Mouse (Mus musculus) intestine, postnatal 0 days (tissue): ENCODE measurements around the gene Pitpnm1. TPM values are rescaled to one million over a fixed set of nuclear protein-coding genes. Genes with fewer than 3 reads are reported as not detected.

Experiments used
- ATAC-seq: fragments of 200-750 bp; cut with Nextera tagmentation; 2 replicates; pipeline ENCODE4 v1.8.0; 2017; ENCODE audit warnings: mild to moderate bottlenecking, moderate TSS enrichment, moderate library complexity
- H3K27ac ChIP-seq: fragments of 300-500 bp; sonication (generic); 2 replicates; pipeline ENCODE4 v1.5.1; 2014; ENCODE audit warnings: mild to moderate bottlenecking, low read depth, low read length, moderate library complexity
- H3K27me3 ChIP-seq: fragments of 300-500 bp; sonication (generic); replicated peaks from 2 replicates; pipeline ENCODE4 v1.6.1; 2014; ENCODE audit warnings: low read length, mixed read lengths; ENCODE audit not compliant: control insufficient read depth, insufficient read depth
- H3K36me3 ChIP-seq: fragments of 300-500 bp; sonication (generic); 2 replicates; pipeline ENCODE4 v1.6.1; 2014; ENCODE audit warnings: mild to moderate bottlenecking, moderate library complexity; ENCODE audit not compliant: control insufficient read depth, insufficient read depth
- H3K4me1 ChIP-seq: fragments of 300-500 bp; sonication (generic); replicated peaks from 2 replicates; pipeline ENCODE4 v1.6.1; 2014; ENCODE audit warnings: antibody characterized with exemption, low read length, mixed read lengths; ENCODE audit not compliant: control insufficient read depth, insufficient read depth
- H3K4me2 ChIP-seq: fragments of 300-500 bp; sonication (generic); replicated peaks from 2 replicates; pipeline ENCODE4 v1.6.1; 2014; ENCODE audit warnings: low read depth, mild to moderate bottlenecking, moderate library complexity
- H3K4me3 ChIP-seq: fragments of 300-500 bp; sonication (generic); 2 replicates; pipeline ENCODE4 v1.5.1; 2014; ENCODE audit warnings: low read depth, low read length
- H3K9ac ChIP-seq: fragments of 300-500 bp; sonication (generic); 2 replicates; pipeline ENCODE4 v1.6.1; 2014; ENCODE audit warnings: mild to moderate bottlenecking, low read depth, low read length
- H3K9me3 ChIP-seq: fragments of 300-500 bp; sonication (generic); 2 replicates; pipeline ENCODE4 v1.6.1; 2016; ENCODE audit warnings: mixed run types; ENCODE audit not compliant: control insufficient read depth
- CTCF ChIP-seq: sonication (generic); IDR thresholded peaks from 2 replicates; pipeline ENCODE4 v1.5.1; 2016; ENCODE audit warnings: low read depth, mild to moderate bottlenecking, control low read depth, antibody characterized with exemption, moderate library complexity
- WGBS: fragments of 180-500 bp; shearing (Covaris S2); extraction: QIAGEN DNeasy Blood & Tissue Kit; methylation state at CpG from one replicate; pipeline ENCODE4 v1.1.7; 2014; 5-methylcytosine and 5-hydroxymethylcytosine counted together
- polyA plus RNA-seq: library from polyadenylated mRNA; unstranded; fragments of >200 nt; fragmentation: Nextera tagmentation; extraction: Ambion mirVana; gene quantifications from 2 replicates; pipeline ENCODE4 v1.2.1, GENCODE M21; 2015

Pitpnm1 gene
- polyA plus RNA-seq, 1 experiment from 2014 or later: 13.7 TPM

GRCm38 (mm10) chr19:4108535-4108934 lies 8.7 kb downstream of the Pitpnm1 start:
- 90% methylated on average over 9 of the region's 9 CpGs for WGBS
- peaks cover 46% of the 10 kb centered on the region for H3K36me3 ChIP-seq
- ATAC-seq: no peak

GRCm38 (mm10) chr19:4112063-4112960 lies 12.5 kb downstream of the Pitpnm1 start:
- ATAC-seq: no peak
- H3K27me3 ChIP-seq: no peaks in the 10 kb centered on the region
- TF ChIP-seq CTCF: no peak
- H3K9ac ChIP-seq: no peak overlapping the region
- peak overlapping the region; percentile 97 for H3K27ac ChIP-seq
- H3K9me3 ChIP-seq: no peaks in the 10 kb centered on the region
- peaks cover 59% of the 10 kb centered on the region for H3K36me3 ChIP-seq
- peaks cover 5% of the 10 kb centered on the region for H3K4me1 ChIP-seq
- no peak overlapping the region for H3K4me3 ChIP-seq
- 95% methylated on average over 26 of the region's 26 CpGs for WGBS
- no peak overlapping the region for H3K4me2 ChIP-seq

More at GRCm38 (mm10) chr19:4108535-4108934, 8.7 kb downstream of the Pitpnm1 start:
- H3K4me1 ChIP-seq: peaks cover 5% of the 10 kb centered on the region
- H3K4me2 ChIP-seq: no peak overlapping the region
- H3K27ac ChIP-seq: no peak overlapping the region
- no peaks in the 10 kb centered on the region for H3K9me3 ChIP-seq
- no peak overlapping the region for H3K9ac ChIP-seq
- no peak overlapping the region for H3K4me3 ChIP-seq
- H3K27me3 ChIP-seq: no peaks in the 10 kb centered on the region
- TF ChIP-seq CTCF: no peak

GRCm38 (mm10) chr19:4113186-4113805 lies 13.5 kb downstream of the Pitpnm1 start:
- WGBS: 30% methylated on average over 13 of the region's 13 CpGs
- Histone ChIP-seq H3K36me3 (peaks cover 68% of the 10 kb centered on the region), H3K27me3 (no peaks in the 10 kb centered on the region), H3K27ac (peak overlapping the region; percentile 97), H3K4me2 (peak overlapping the region; percentile 46), H3K9me3 (no peaks in the 10 kb centered on the region), H3K4me1 (peaks cover 5% of the 10 kb centered on the region), H3K9ac (peak overlapping the region; percentile 35), H3K4me3 (no peak overlapping the region)
- TF ChIP-seq CTCF: no peak
- ATAC-seq: peak; percentile 71

- no peaks in the 10 kb centered on the region for H3K9me3 ChIP-seq
- H3K4me1 ChIP-seq: peaks cover 5% of the 10 kb centered on the region
- TF ChIP-seq CTCF: no peak
- peak; percentile 85 for ATAC-seq
- peaks cover 71% of the 10 kb centered on the region for H3K36me3 ChIP-seq
- peak overlapping the region; percentile 35 for H3K9ac ChIP-seq
- H3K27me3 ChIP-seq: no peaks in the 10 kb centered on the region
- 14% methylated on average over 5 of the region's 5 CpGs for WGBS
- no peak overlapping the region for H3K4me3 ChIP-seq
- H3K4me2 ChIP-seq: peak overlapping the region; percentile 46
- peak overlapping the region; percentile 97 for H3K27ac ChIP-seq
Measured at GRCm38 (mm10) chr19:4113806-4114230, 14.0 kb downstream of the Pitpnm1 start.

GRCm38 (mm10) chr19:4114551-4114950 lies 14.8 kb downstream of the Pitpnm1 start:
- no peak overlapping the region for H3K4me2 ChIP-seq
- ATAC-seq: no peak; the same call in 1 of the 2 replicates

GRCm38 (mm10) chr19:4115144-4115543 lies 15.3 kb downstream of the Pitpnm1 start:
- H3K9ac ChIP-seq: peak overlapping the region; percentile 11; the same call in 1 of the 2 replicates
- TF ChIP-seq CTCF: no peak
- no peak overlapping the region for H3K4me3 ChIP-seq
- H3K27me3 ChIP-seq: no peaks in the 10 kb centered on the region
- WGBS: 96% methylated on average over 10 of the region's 10 CpGs
- ATAC-seq: no peak
- H3K36me3 ChIP-seq: peaks cover 73% of the 10 kb centered on the region
- 0 out of 2 replicates have a peak overlapping the region, but pooled peaks have one; percentile 97 for H3K27ac ChIP-seq
- no peaks in the 10 kb centered on the region for H3K9me3 ChIP-seq
- peaks cover 5% of the 10 kb centered on the region for H3K4me1 ChIP-seq
- no peak overlapping the region for H3K4me2 ChIP-seq

More at GRCm38 (mm10) chr19:4114551-4114950, 14.8 kb downstream of the Pitpnm1 start:
- TF ChIP-seq CTCF: no peak
- H3K4me1 ChIP-seq: peaks cover 5% of the 10 kb centered on the region
- H3K9me3 ChIP-seq: no peaks in the 10 kb centered on the region
- no peak overlapping the region for H3K4me3 ChIP-seq
- no peaks in the 10 kb centered on the region for H3K27me3 ChIP-seq
- 0 out of 2 replicates have a peak overlapping the region, but pooled peaks have one; percentile 11 for H3K9ac ChIP-seq
- WGBS: 59% methylated on average over 10 of the region's 10 CpGs
- peaks cover 73% of the 10 kb centered on the region for H3K36me3 ChIP-seq
- peak overlapping the region; percentile 97 for H3K27ac ChIP-seq
